ENCODE assay signal across 8 mouse cellular contexts in genomic region chr4:95389647-95390046, GRCm38 (mm10).
DNase-seq lines count a peak whose midpoint lies in the region; ATAC-seq and TF ChIP-seq lines count a peak whose summit lies in the region.

No protein-coding gene starts in this region.

- no peak for TF ChIP-seq CTCF in intestine, postnatal 0 days (IDR thresholded peaks at IDR 0.05; ENCODE audit: low read depth)

- no peak overlapping the region for H3K27ac ChIP-seq in intestine, embryonic 14.5 days (ENCODE audit: low read depth)
- no peak overlapping the region for H3K27ac ChIP-seq in intestine, postnatal 0 days (ENCODE audit: low read depth, low read length)
- H3K27ac ChIP-seq in kidney, embryonic 16.5 days (ENCODE audit: low read length) = 0 out of 2 replicates have a peak overlapping the region, but pooled peaks have one; percentile 64
- no peak overlapping the region for H3K27ac ChIP-seq in midbrain, embryonic 15.5 days

- peak; percentile 68 for ATAC-seq in intestine, embryonic 14.5 days (replicated peaks; ENCODE audit: low FRiP score, low TSS enrichment, low read depth)
- no peak for ATAC-seq in intestine, postnatal 0 days
- peak; percentile 59; the same call in 1 of the 2 replicates for ATAC-seq in kidney, embryonic 16.5 days (ENCODE audit: low FRiP score, low TSS enrichment)
- 0 out of 2 replicates have a peak, but pooled peaks have one; percentile 62 for ATAC-seq in midbrain, embryonic 15.5 days (replicated peaks)
- ATAC-seq in activated CD4-positive, CD25-positive, alpha-beta regulatory T cell, adult 4 months = no peak

- WGBS in intestine, embryonic 14.5 days = 46% methylated on average over 2 of the region's 2 CpGs
- 19% methylated on average over 2 of the region's 2 CpGs for WGBS in intestine, postnatal 0 days
- WGBS in kidney, embryonic 16.5 days = 59% methylated on average over 2 of the region's 2 CpGs
- WGBS in midbrain, embryonic 15.5 days = 31% methylated on average over 2 of the region's 2 CpGs

- no peaks in the 10 kb centered on the region for H3K9me3 ChIP-seq in intestine, embryonic 14.5 days (ENCODE audit: control insufficient read depth, low read length)
- H3K9me3 ChIP-seq in intestine, postnatal 0 days (ENCODE audit: control insufficient read depth) = no peaks in the 10 kb centered on the region
- H3K9me3 ChIP-seq in kidney, embryonic 16.5 days (ENCODE audit: low read length) = no peaks in the 10 kb centered on the region
- no peaks in the 10 kb centered on the region for H3K9me3 ChIP-seq in midbrain, embryonic 15.5 days

- no peak overlapping the region for H3K4me2 ChIP-seq in intestine, embryonic 14.5 days (ENCODE audit: low read length)
- no peak overlapping the region for H3K4me2 ChIP-seq in intestine, postnatal 0 days (replicated peaks; ENCODE audit: low read depth)
- H3K4me2 ChIP-seq in kidney, embryonic 16.5 days (replicated peaks; ENCODE audit: low read depth, low read length) = no peak overlapping the region
- no peak overlapping the region for H3K4me2 ChIP-seq in midbrain, embryonic 15.5 days

- H3K27me3 ChIP-seq in intestine, embryonic 14.5 days (replicated peaks; ENCODE audit: control insufficient read depth, insufficient read depth, low read length) = no peaks in the 10 kb centered on the region
- no peaks in the 10 kb centered on the region for H3K27me3 ChIP-seq in intestine, postnatal 0 days (replicated peaks; ENCODE audit: control insufficient read depth, insufficient read depth, low read length)
- no peaks in the 10 kb centered on the region for H3K27me3 ChIP-seq in kidney, embryonic 16.5 days (ENCODE audit: insufficient read depth, low read length)
- no peaks in the 10 kb centered on the region for H3K27me3 ChIP-seq in midbrain, embryonic 15.5 days (replicated peaks)

- no peak overlapping the region for H3K9ac ChIP-seq in intestine, embryonic 14.5 days (ENCODE audit: low read length)
- no peak overlapping the region for H3K9ac ChIP-seq in intestine, postnatal 0 days (ENCODE audit: low read depth, low read length)
- H3K9ac ChIP-seq in kidney, embryonic 16.5 days (replicated peaks; ENCODE audit: low read length) = no peak overlapping the region
- no peak overlapping the region for H3K9ac ChIP-seq in midbrain, embryonic 15.5 days

- intact Hi-C loops in left cerebral cortex, postnatal 36 days (cut with DNase I) = loop anchor here (2.0 kb wide), 1 partner anchor 19 kb away; no protein-coding TSS in a partner anchor

- DNase-seq in intestine, embryonic 14.5 days (ENCODE audit: low spot score) = no peak
- DNase-seq in fibroblast of lung, adult 2 months (ENCODE audit: low read depth) = peak; percentile 54
- no peak for DNase-seq in cerebellum, postnatal 14 days
- DNase-seq in left cerebral cortex, postnatal 36 days (ENCODE audit: low spot score in 2 of 2) = no peak

- peaks cover 18% of the 10 kb centered on the region for H3K4me1 ChIP-seq in intestine, embryonic 14.5 days (replicated peaks; ENCODE audit: control insufficient read depth, insufficient read depth, low read length)
- H3K4me1 ChIP-seq in intestine, postnatal 0 days (replicated peaks; ENCODE audit: control insufficient read depth, insufficient read depth, low read length) = peaks cover 5% of the 10 kb centered on the region; the same call in 1 of the 2 replicates
- peaks cover 9% of the 10 kb centered on the region; the same call in 1 of the 2 replicates for H3K4me1 ChIP-seq in kidney, embryonic 16.5 days (ENCODE audit: insufficient read depth, low read length)
- H3K4me1 ChIP-seq in midbrain, embryonic 15.5 days = no peaks in the 10 kb centered on the region

- H3K4me3 ChIP-seq in intestine, embryonic 14.5 days (ENCODE audit: low read depth, low read length) = no peak overlapping the region
- H3K4me3 ChIP-seq in intestine, postnatal 0 days (ENCODE audit: low read depth, low read length) = no peak overlapping the region
- no peak overlapping the region for H3K4me3 ChIP-seq in kidney, embryonic 16.5 days (ENCODE audit: low read length)
- H3K4me3 ChIP-seq in midbrain, embryonic 15.5 days = no peak overlapping the region

- H3K36me3 ChIP-seq in intestine, embryonic 14.5 days (ENCODE audit: control insufficient read depth, insufficient read depth, low read length) = no peaks in the 10 kb centered on the region
- H3K36me3 ChIP-seq in intestine, postnatal 0 days (ENCODE audit: control insufficient read depth, insufficient read depth) = no peaks in the 10 kb centered on the region
- H3K36me3 ChIP-seq in kidney, embryonic 16.5 days (ENCODE audit: insufficient read depth, low read length) = no peaks in the 10 kb centered on the region
- H3K36me3 ChIP-seq in midbrain, embryonic 15.5 days (replicated peaks) = no peaks in the 10 kb centered on the region

Comparison
In these comparisons a context has a peak if more than half of its experiments do, and no peak if none do; other contexts are left out.
1. ATAC-seq: peak in intestine, embryonic 14.5 days (single experiment), kidney, embryonic 16.5 days (single experiment) and midbrain, embryonic 15.5 days (single experiment); none in intestine, postnatal 0 days (single experiment) and activated CD4-positive, CD25-positive, alpha-beta regulatory T cell, adult 4 months (single experiment).